Mouse (Mus musculus) retina, embryonic 14.5 days (tissue): Measurements from ENCODE around the gene Gmpr2.

Source experiments
- DNase-seq: peaks from one replicate; pipeline ENCODE4 v3.0.0-alpha.2; 2015; ENCODE audit warnings: low spot score

Gene Gmpr2

GRCm38 (mm10) chr14:55726261-55726660 is 54.5 kb downstream of the Gmpr2 start:
- DNase-seq = no peak

GRCm38 (mm10) chr14:55727889-55728685 is 56.3 kb downstream of the Gmpr2 start:
- no peak for DNase-seq
